Comparison of ENCODE assay signal across 8 mouse cellular contexts in the genomic region with DNA sequence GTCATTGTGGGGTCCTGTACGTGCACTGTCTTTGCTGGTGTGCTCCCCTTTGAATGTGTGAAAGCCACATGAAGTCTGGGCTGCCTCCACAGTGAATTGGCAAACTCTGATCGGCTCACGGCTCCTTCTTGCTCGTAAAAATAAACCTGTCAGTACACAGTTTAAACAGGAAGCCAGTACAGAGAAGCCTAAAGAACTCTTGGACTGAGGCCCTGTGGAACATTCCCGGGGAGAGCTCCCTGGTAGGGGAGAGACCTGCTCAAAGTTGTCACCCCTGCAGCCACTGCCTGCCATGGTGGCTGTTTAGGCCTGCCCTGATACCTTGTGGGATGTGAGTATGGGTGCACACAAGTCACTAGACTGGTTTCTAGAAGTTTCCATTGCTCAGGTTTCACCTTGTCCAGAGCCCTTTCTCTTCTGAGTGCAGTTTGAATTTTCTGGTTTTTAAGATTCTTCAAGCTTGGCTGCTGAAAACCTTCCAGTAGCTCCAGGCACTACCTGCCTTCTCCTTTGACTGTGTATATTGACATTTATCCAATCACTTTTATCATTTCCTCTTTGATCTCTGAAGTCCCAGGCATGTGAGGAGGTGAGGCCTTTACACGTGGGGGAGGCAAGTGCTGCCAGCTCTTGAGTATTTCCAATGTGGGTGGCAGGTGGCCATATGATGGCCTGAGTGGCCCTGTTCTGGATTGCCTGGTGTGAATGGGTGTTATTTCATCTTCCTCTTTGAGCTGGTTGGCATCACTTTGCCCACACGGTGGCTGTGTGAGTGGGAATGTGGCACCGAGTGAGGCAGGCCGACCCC. TPM values are rescaled to one million over a fixed set of nuclear protein-coding genes. Genes with fewer than 3 reads are reported as not detected.
DNase-seq lines count a peak whose midpoint lies in the region; ATAC-seq and TF ChIP-seq lines count a peak whose summit lies in the region.

No protein-coding gene starts in this region.

- no peaks in the 10 kb centered on the region for H3K27me3 ChIP-seq in hindbrain, embryonic 10.5 days (ENCODE audit: insufficient read depth, poor library complexity, severe bottlenecking)
- H3K27me3 ChIP-seq in hindbrain, embryonic 14.5 days (ENCODE audit: control insufficient read depth, insufficient read depth, low read length), result no peaks in the 10 kb centered on the region
- no peaks in the 10 kb centered on the region for H3K27me3 ChIP-seq in CH12.LX (replicated peaks)
- no peaks in the 10 kb centered on the region for H3K27me3 ChIP-seq in heart, embryonic 15.5 days
- no peaks in the 10 kb centered on the region for H3K27me3 ChIP-seq in liver, embryonic 13.5 days

- 84% methylated on average over 9 of the region's 9 CpGs for WGBS in hindbrain, embryonic 10.5 days
- 68% methylated on average over 9 of the region's 9 CpGs for WGBS in hindbrain, embryonic 14.5 days
- 42% methylated on average over 9 of the region's 9 CpGs for WGBS in heart, embryonic 15.5 days
- 50% methylated on average over 9 of the region's 9 CpGs for WGBS in liver, embryonic 13.5 days (ENCODE audit: insufficient replicate concordance)

- dilution Hi-C loops in CH12.LX (cut with MboI; ENCODE audit: extremely low pct_ligation_motif_present, extremely low pct_unique_long_range_greater_than_20kb, low sequenced_read_pairs), result no loop called here

- peaks cover 19% of the 10 kb centered on the region for H3K36me3 ChIP-seq in hindbrain, embryonic 10.5 days
- H3K36me3 ChIP-seq in hindbrain, embryonic 14.5 days (replicated peaks; ENCODE audit: control insufficient read depth, insufficient read depth), result peaks cover 4% of the 10 kb centered on the region; the same call in 1 of the 2 replicates
- H3K36me3 ChIP-seq in CH12.LX (replicated peaks in 1 of 2; ENCODE audit: control insufficient read depth in 1 of 2, insufficient read depth in 1 of 2, low read length in 1 of 2), result peaks cover 8 to 64% of the 10 kb centered on the region in 2 experiments
- no peaks in the 10 kb centered on the region for H3K36me3 ChIP-seq in heart, embryonic 15.5 days
- H3K36me3 ChIP-seq in liver, embryonic 13.5 days, result peaks cover 23% of the 10 kb centered on the region

- in situ Hi-C loops in CH12.LX (cut with MboI; ENCODE audit: low pct_ligation_motif_present, low pct_unique_long_range_greater_than_20kb, low sequenced_read_pairs), result no loop called here

- TF ChIP-seq POLR2A in CH12.LX (IDR thresholded peaks at IDR 0.05; ENCODE audit: low read depth, low read length), result no peak

- TF ChIP-seq CTCF in CH12.LX (conservative IDR thresholded peaks at IDR 0.05 in 1 of 2, IDR thresholded peaks at IDR 0.05 in 1 of 2; ENCODE audit: low read depth in 2 of 2, low read length in 2 of 2), result no peak

- no peak overlapping the region for H3K4me2 ChIP-seq in hindbrain, embryonic 14.5 days (replicated peaks)
- no peak overlapping the region for H3K4me2 ChIP-seq in CH12.LX (ENCODE audit: insufficient read depth, low read depth, poor library complexity, severe bottlenecking)
- H3K4me2 ChIP-seq in heart, embryonic 15.5 days, result peak overlapping the region; percentile 14; the same call in 1 of the 2 replicates
- no peak overlapping the region for H3K4me2 ChIP-seq in liver, embryonic 13.5 days

- DNase-seq in hindbrain, embryonic 10.5 days (ENCODE audit: low spot score), result no peak
- DNase-seq in hindbrain, embryonic 14.5 days (ENCODE audit: low spot score), result no peak
- no peak for DNase-seq in CH12.LX (ENCODE audit: extremely low read depth)
- DNase-seq in liver, embryonic 13.5 days, result no peak
- no peak for DNase-seq in thymus, adult 18-20 months
- no peak for DNase-seq in adrenal gland, postnatal 4 days (ENCODE audit: low spot score in 2 of 2)
- DNase-seq in adrenal gland, postnatal 14 days, result no peak

- no peak for TF ChIP-seq RAD21 in CH12.LX (IDR thresholded peaks at IDR 0.05; ENCODE audit: low read depth, low read length)

- peak; percentile 86 for TF ChIP-seq EP300 in CH12.LX (IDR thresholded peaks at IDR 0.05; ENCODE audit: low read length)

- H3K9me3 ChIP-seq in hindbrain, embryonic 10.5 days, result no peaks in the 10 kb centered on the region
- H3K9me3 ChIP-seq in hindbrain, embryonic 14.5 days (ENCODE audit: control insufficient read depth, low read length), result no peaks in the 10 kb centered on the region
- no peaks in the 10 kb centered on the region for H3K9me3 ChIP-seq in CH12.LX (replicated peaks; ENCODE audit: low read length)
- H3K9me3 ChIP-seq in heart, embryonic 15.5 days (replicated peaks), result no peaks in the 10 kb centered on the region
- H3K9me3 ChIP-seq in liver, embryonic 13.5 days (replicated peaks), result no peaks in the 10 kb centered on the region

- no peak for ATAC-seq in hindbrain, embryonic 14.5 days (ENCODE audit: low FRiP score)
- peak; percentile 58 for ATAC-seq in heart, embryonic 15.5 days (replicated peaks; ENCODE audit: insufficient number of reproducible peaks, insufficient read depth, low FRiP score, low read depth)
- no peak for ATAC-seq in liver, embryonic 13.5 days (ENCODE audit: low read depth)

- H3K4me3 ChIP-seq in hindbrain, embryonic 10.5 days, result no peak overlapping the region
- no peak overlapping the region for H3K4me3 ChIP-seq in hindbrain, embryonic 14.5 days (replicated peaks; ENCODE audit: low read length)
- no peak overlapping the region for H3K4me3 ChIP-seq in CH12.LX (replicated peaks in 1 of 3; ENCODE audit: low read depth in 2 of 3, low read length in 2 of 3, poor library complexity in 1 of 3)
- H3K4me3 ChIP-seq in heart, embryonic 15.5 days, result no peak overlapping the region
- no peak overlapping the region for H3K4me3 ChIP-seq in liver, embryonic 13.5 days (replicated peaks)

- H3K4me1 ChIP-seq in hindbrain, embryonic 10.5 days (replicated peaks), result peaks cover 71% of the 10 kb centered on the region
- peaks cover 7% of the 10 kb centered on the region; the same call in 1 of the 2 replicates for H3K4me1 ChIP-seq in hindbrain, embryonic 14.5 days (replicated peaks; ENCODE audit: control insufficient read depth, insufficient read depth, low read length)
- peaks cover 66 to 94% of the 10 kb centered on the region in 2 experiments for H3K4me1 ChIP-seq in CH12.LX (ENCODE audit: control insufficient read depth in 1 of 2, insufficient read depth in 2 of 2)
- peaks cover 79% of the 10 kb centered on the region for H3K4me1 ChIP-seq in heart, embryonic 15.5 days (replicated peaks)
- H3K4me1 ChIP-seq in liver, embryonic 13.5 days (replicated peaks), result peaks cover 84% of the 10 kb centered on the region

- no peak overlapping the region for H3K9ac ChIP-seq in hindbrain, embryonic 14.5 days
- 0 out of 2 replicates have a peak overlapping the region, but pooled peaks have one; percentile 1 for H3K9ac ChIP-seq in CH12.LX (ENCODE audit: insufficient read depth, low read depth)
- H3K9ac ChIP-seq in heart, embryonic 15.5 days, result 0 out of 2 replicates have a peak overlapping the region, but pooled peaks have one; percentile 23
- peak overlapping the region; percentile 5 for H3K9ac ChIP-seq in liver, embryonic 13.5 days

- 0 out of 2 replicates have a peak overlapping the region, but pooled peaks have one; percentile 23 for H3K27ac ChIP-seq in hindbrain, embryonic 10.5 days
- H3K27ac ChIP-seq in hindbrain, embryonic 14.5 days, result no peak overlapping the region
- H3K27ac ChIP-seq in CH12.LX (ENCODE audit: insufficient read depth, low read depth), result peak overlapping the region; percentile 27; the same call in 1 of the 2 replicates
- peak overlapping the region; percentile 81 for H3K27ac ChIP-seq in heart, embryonic 15.5 days
- H3K27ac ChIP-seq in liver, embryonic 13.5 days, result peak overlapping the region; percentile 51; the same call in 1 of the 2 replicates

- peaks cover 91% of the 10 kb centered on the region for H3K79me2 ChIP-seq in CH12.LX (replicated peaks; ENCODE audit: control insufficient read depth, extremely low read depth, insufficient read depth, poor library complexity, severe bottlenecking)

TF ChIP-seq in CH12.LX, 34 proteins besides CTCF, POLR2A, EP300 and RAD21 (continues in another document):
- TF ChIP-seq MAX (IDR thresholded peaks at IDR 0.05; ENCODE audit: low read length) (peak; percentile 72; the same call in 1 of the 2 replicates), MXI1 (IDR thresholded peaks at IDR 0.05; ENCODE audit: low read depth, low read length) (peak; percentile 50), POLR2AphosphoS2 (IDR thresholded peaks at IDR 0.05; ENCODE audit: low read depth, low read length) (no peak), IRF4 (IDR thresholded peaks at IDR 0.05; ENCODE audit: low read depth, low read length) (peak; percentile 88), JUN (IDR thresholded peaks at IDR 0.05; ENCODE audit: insufficient read depth, low read depth, low read length) (no peak; the same call in 1 of the 2 replicates), SIN3A (IDR thresholded peaks at IDR 0.05; ENCODE audit: low read length) (peak; percentile 66), MAFK (IDR thresholded peaks at IDR 0.05; ENCODE audit: insufficient replicate concordance, low read length) (0 out of 2 replicates have a peak, but pooled peaks have one; percentile 45), ZMIZ1 (IDR thresholded peaks at IDR 0.05; ENCODE audit: low read depth, low read length) (no peak), MAZ (IDR thresholded peaks at IDR 0.05; ENCODE audit: low read depth, low read length) (peak; percentile 64; the same call in 1 of the 2 replicates), CHD2 (IDR thresholded peaks at IDR 0.05; ENCODE audit: low read length) (no peak)

RNA-seq across cellular contexts. Expression of a gene that starts 8.4 kb away (rescaled TPM):
- 46.2 and 51.9 TPM in 2 replicates for polyA plus RNA-seq in hindbrain, embryonic 10.5 days (2016; fragmentation: Nextera tagmentation; extraction: Ambion mirVana)
- 48.1 and 56.4 TPM in 2 replicates for polyA plus RNA-seq in hindbrain, embryonic 14.5 days (2014; fragmentation: Nextera tagmentation; extraction: Ambion mirVana)
- total RNA-seq in CH12.LX (2012; rRNA removed) (60.5 and 64.5 TPM in 2 replicates), CH12.LX (2014; rRNA removed) (38.1 and 39.8 TPM in 2 replicates)
- polyA plus RNA-seq in CH12.LX (2012; ENCODE audit: insufficient read length, low read depth), result 50.4 and 50.8 TPM in 2 replicates
- polyA plus RNA-seq in heart, embryonic 15.5 days (2015; fragmentation: Nextera tagmentation; extraction: Ambion mirVana), result 21.9 and 26.8 TPM in 2 replicates
- polyA plus RNA-seq in liver, embryonic 13.5 days (2015; fragmentation: Nextera tagmentation; extraction: Ambion mirVana), result 18.1 and 19.4 TPM in 2 replicates
- 10 to 100 TPM; 39.1 to 40.4 TPM for total RNA-seq in adrenal gland, postnatal 4 days (2021)
- 32.9 and 39.2 TPM in 2 replicates for total RNA-seq in adrenal gland, postnatal 14 days (2021)

RNA-seq across cellular contexts. Expression of a gene that starts 24.6 kb away (rescaled TPM):
- polyA plus RNA-seq in hindbrain, embryonic 10.5 days (2016; fragmentation: Nextera tagmentation; extraction: Ambion mirVana), result 12.5 and 14.2 TPM in 2 replicates
- polyA plus RNA-seq in hindbrain, embryonic 14.5 days (2014; fragmentation: Nextera tagmentation; extraction: Ambion mirVana), result 2.9 and 3.0 TPM in 2 replicates
- 2.5 and 4.7 TPM in 2 replicates for total RNA-seq in CH12.LX (2012; rRNA removed)
- total RNA-seq in CH12.LX (2014; rRNA removed), result 1.1 and 1.2 TPM in 2 replicates
- 0.83 and 1.1 TPM in 2 replicates for polyA plus RNA-seq in CH12.LX (2012; ENCODE audit: insufficient read length, low read depth)
- 6.7 and 10.9 TPM in 2 replicates for polyA plus RNA-seq in heart, embryonic 15.5 days (2015; fragmentation: Nextera tagmentation; extraction: Ambion mirVana)
- polyA plus RNA-seq in liver, embryonic 13.5 days (2015; fragmentation: Nextera tagmentation; extraction: Ambion mirVana), result 6.7 and 6.9 TPM in 2 replicates
- total RNA-seq in adrenal gland, postnatal 4 days (2021), result 10 to 100 TPM; 11.8 to 12.7 TPM
- total RNA-seq in adrenal gland, postnatal 14 days (2021), result 4.8 and 6.5 TPM in 2 replicates
